Mouse (Mus musculus) hindbrain, embryonic 11.5 days (tissue): ENCODE measurements at regions not wholly inside any gene's neighbourhood (a gene's known extent, or its start where the extent isn't known, plus 50 kb on each side); places are given as distances from the start of the nearest gene placed in this dataset.

Experiments used
- ATAC-seq: fragments of 200-750 bp; cut with Nextera tagmentation; 2 replicates; pipeline ENCODE4 v1.8.0; 2017; ENCODE audit warnings: mild to moderate bottlenecking, moderate TSS enrichment, moderate library complexity; ENCODE audit not compliant: low FRiP score
- DNase-seq: peaks from one replicate; pipeline ENCODE4 v3.0.0-alpha.2; 2015; ENCODE audit warnings: low spot score
- H3K27ac ChIP-seq: fragments of 300-500 bp; sonication (generic); 2 replicates; pipeline ENCODE4 v1.5.1; 2014; ENCODE audit warnings: mild to moderate bottlenecking, low read depth, low read length
- H3K27me3 ChIP-seq: fragments of 300-500 bp; sonication (generic); 2 replicates; pipeline ENCODE4 v1.6.1; 2014; ENCODE audit warnings: mild to moderate bottlenecking, low read length, moderate library complexity, mixed read lengths; ENCODE audit not compliant: control insufficient read depth, insufficient read depth
- H3K36me3 ChIP-seq: fragments of 300-500 bp; sonication (generic); 2 replicates; pipeline ENCODE4 v1.6.1; 2014; ENCODE audit warnings: mild to moderate bottlenecking, low read length, moderate library complexity, mixed read lengths; ENCODE audit not compliant: control insufficient read depth, insufficient read depth
- H3K4me1 ChIP-seq: fragments of 300-500 bp; sonication (generic); replicated peaks from 2 replicates; pipeline ENCODE4 v1.6.1; 2014; ENCODE audit warnings: low read length, mixed read lengths; ENCODE audit not compliant: control insufficient read depth, insufficient read depth
- H3K4me2 ChIP-seq: fragments of 300-500 bp; sonication (generic); replicated peaks from 2 replicates; pipeline ENCODE4 v1.6.1; 2014; ENCODE audit warnings: mild to moderate bottlenecking, low read depth, low read length
- H3K4me3 ChIP-seq: fragments of 300-500 bp; sonication (generic); 2 replicates; pipeline ENCODE4 v1.5.1; 2014; ENCODE audit warnings: low read depth, low read length
- H3K9ac ChIP-seq: fragments of 300-500 bp; sonication (generic); 2 replicates; pipeline ENCODE4 v1.6.1; 2014; ENCODE audit warnings: low read depth, low read length
- H3K9me3 ChIP-seq: fragments of 300-500 bp; sonication (generic); 2 replicates; pipeline ENCODE4 v1.6.1; 2016; ENCODE audit warnings: low read length; ENCODE audit not compliant: control insufficient read depth
- WGBS: fragments of 180-500 bp; shearing (Covaris S2); extraction: QIAGEN DNeasy Blood & Tissue Kit; methylation state at CpG from one replicate; pipeline ENCODE4 v1.1.7; 2014; 5-methylcytosine and 5-hydroxymethylcytosine counted together

DNA sequence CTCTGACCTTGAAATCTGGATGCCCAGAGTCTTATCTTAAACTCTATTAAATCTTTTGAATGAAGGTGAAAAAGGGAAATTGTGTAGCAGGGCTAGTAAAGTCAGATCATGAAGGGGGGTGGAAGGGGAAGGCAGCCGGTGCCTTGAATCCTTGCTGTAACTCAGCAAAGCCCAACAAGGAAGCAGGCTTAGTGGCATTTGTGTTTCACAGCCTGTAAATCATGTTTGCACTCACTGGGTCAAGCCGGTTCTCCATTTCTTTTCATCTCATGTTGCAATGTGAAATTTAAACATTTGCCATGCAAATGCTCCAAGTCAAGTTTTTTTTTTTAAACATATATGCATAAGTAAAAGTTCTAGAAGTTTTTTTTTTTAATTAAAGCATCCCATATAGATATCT, 682.6 kb downstream of the Epha4 start:
- Histone ChIP-seq H3K36me3 (no peaks in the 10 kb centered on the region), H3K4me3 (no peak overlapping the region), H3K27ac (no peak overlapping the region), H3K9ac (no peak overlapping the region), H3K4me1 (no peaks in the 10 kb centered on the region), H3K9me3 (no peaks in the 10 kb centered on the region), H3K27me3 (no peaks in the 10 kb centered on the region), H3K4me2 (no peak overlapping the region)
- ATAC-seq (no peak), DNase-seq (no peak)
- WGBS, result 79% methylated on average over 2 of the region's 2 CpGs

DNA sequence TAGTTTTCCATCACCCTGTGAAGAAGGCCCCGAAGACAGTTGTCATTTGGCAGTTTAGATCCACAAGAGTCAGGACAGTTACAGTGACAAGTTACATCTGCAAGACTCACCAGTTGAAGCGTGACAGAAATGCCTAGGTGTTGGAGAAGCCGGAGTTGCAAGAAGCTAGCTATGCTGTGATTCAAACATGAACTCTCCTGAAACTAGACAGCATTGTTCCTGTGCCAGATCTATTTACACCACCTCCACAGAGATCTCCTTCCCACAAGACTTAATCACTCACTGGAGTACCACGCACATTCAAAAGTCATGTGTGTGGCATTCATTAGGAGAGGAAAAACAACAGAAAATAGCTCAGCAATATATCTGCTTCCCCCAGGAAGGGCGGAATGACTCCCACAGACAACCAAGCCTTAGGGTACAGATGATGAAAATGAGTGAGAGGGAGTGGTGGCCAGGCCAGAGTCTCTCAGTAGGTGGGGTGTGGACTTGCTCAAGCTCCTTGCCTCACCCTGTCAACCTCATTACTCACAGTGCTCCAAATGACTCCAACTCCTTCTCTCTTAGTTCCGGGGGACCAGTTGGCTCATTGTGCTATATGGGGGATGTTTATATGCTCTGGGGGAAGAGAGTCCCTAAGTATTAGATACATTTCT, 679.7 kb downstream of the Epha4 start:
- Histone ChIP-seq H3K4me2 (no peak overlapping the region), H3K36me3 (no peaks in the 10 kb centered on the region), H3K27me3 (no peaks in the 10 kb centered on the region), H3K4me1 (no peaks in the 10 kb centered on the region), H3K9ac (no peak overlapping the region), H3K9me3 (no peaks in the 10 kb centered on the region), H3K27ac (no peak overlapping the region), H3K4me3 (no peak overlapping the region)
- 90% methylated on average over 6 of the region's 6 CpGs for WGBS
- DNase-seq, result no peak
- no peak for ATAC-seq

DNA sequence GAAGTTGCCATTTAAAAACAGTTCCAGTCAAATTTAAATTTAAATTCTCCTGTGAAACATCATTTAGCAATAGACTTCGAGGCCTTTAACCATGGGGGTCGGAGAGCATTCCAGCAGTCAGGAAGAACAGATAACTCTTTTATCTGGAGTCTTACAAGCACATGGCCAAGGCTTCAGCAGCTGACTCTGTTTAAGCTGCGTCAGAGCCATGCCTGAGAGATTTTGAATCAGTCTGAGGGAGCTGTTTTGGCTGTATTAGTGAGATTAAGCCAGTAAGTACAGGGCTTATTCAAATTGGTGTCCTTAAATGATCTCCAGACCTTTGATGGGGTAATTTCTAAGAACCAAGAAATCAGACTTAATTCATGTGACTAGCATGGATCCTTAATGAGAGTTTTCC, 665.5 kb downstream of the Epha4 start:
- Histone ChIP-seq H3K36me3 (no peaks in the 10 kb centered on the region), H3K4me2 (no peak overlapping the region), H3K27ac (no peak overlapping the region), H3K27me3 (no peaks in the 10 kb centered on the region), H3K4me1 (no peaks in the 10 kb centered on the region), H3K9me3 (no peaks in the 10 kb centered on the region), H3K9ac (no peak overlapping the region), H3K4me3 (no peak overlapping the region)
- 47% methylated on average over 3 of the region's 3 CpGs for WGBS
- ATAC-seq, result no peak
- DNase-seq, result no peak

DNA sequence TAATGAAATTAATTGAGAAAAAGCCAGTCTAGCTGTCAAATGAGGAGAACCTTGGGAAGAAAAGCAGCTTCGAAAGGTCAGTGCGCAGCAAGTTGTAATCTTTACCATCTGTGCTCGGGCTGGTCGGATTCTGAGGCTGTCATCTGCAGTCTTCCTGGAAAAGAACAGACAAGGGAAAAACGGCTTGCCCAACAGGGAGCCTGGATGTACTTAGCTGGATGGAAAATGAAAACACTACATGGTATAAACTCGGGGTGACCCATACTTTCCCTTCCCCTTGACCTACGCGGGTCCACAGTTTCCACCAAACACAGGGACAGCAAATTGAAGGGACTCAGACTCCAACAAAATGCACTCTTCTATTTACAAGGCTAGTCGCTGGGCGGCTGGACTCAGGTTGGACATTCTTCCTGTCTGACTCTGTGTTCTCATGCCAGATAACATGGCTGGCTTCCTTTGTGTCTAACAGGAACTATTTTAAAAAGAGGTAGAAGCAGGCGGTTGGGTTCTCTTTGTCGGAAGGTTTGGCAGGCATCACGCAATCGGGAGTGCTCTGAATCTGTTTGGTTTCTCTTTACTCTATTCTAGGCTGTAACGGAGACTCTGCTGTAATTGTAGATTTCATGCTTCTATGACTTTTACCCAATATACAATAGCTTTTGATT, 648.5 kb downstream of the Epha4 start:
- WGBS, result 69% methylated on average over 15 of the region's 15 CpGs
- ATAC-seq, result no peak

DNA sequence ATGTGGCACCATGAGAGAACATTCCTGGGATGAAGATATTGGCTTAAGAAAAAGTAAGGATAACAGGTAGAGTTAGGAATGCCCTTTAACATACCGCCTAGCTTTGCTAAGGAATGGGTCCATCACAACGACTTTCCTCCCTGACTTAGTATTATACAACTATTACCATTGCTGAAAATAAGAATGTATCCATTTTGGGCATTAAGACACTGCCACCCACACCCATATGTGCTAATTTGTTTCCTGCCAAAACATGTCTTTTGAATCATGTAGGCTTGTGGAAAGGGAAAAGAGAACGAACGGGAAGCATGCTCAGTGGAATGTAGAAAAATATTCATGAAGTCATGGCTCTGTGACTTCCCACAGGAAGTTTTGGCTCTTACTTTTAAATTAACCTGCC, 641.7 kb downstream of the Epha4 start:
- Histone ChIP-seq H3K4me2 (no peak overlapping the region), H3K9ac (no peak overlapping the region), H3K4me3 (no peak overlapping the region), H3K4me1 (no peaks in the 10 kb centered on the region), H3K27ac (no peak overlapping the region), H3K36me3 (no peaks in the 10 kb centered on the region), H3K27me3 (no peaks in the 10 kb centered on the region), H3K9me3 (no peaks in the 10 kb centered on the region)
- DNase-seq (no peak), ATAC-seq (no peak)
- WGBS, result 86% methylated on average over 4 of the region's 4 CpGs

More for the DNA sequence above, 648.5 kb downstream of the Epha4 start:
- peak; percentile 5 for DNase-seq
- Histone ChIP-seq H3K27me3 (no peaks in the 10 kb centered on the region), H3K9ac (no peak overlapping the region), H3K27ac (no peak overlapping the region), H3K4me1 (no peaks in the 10 kb centered on the region), H3K4me3 (no peak overlapping the region), H3K4me2 (no peak overlapping the region), H3K9me3 (no peaks in the 10 kb centered on the region), H3K36me3 (no peaks in the 10 kb centered on the region)

DNA sequence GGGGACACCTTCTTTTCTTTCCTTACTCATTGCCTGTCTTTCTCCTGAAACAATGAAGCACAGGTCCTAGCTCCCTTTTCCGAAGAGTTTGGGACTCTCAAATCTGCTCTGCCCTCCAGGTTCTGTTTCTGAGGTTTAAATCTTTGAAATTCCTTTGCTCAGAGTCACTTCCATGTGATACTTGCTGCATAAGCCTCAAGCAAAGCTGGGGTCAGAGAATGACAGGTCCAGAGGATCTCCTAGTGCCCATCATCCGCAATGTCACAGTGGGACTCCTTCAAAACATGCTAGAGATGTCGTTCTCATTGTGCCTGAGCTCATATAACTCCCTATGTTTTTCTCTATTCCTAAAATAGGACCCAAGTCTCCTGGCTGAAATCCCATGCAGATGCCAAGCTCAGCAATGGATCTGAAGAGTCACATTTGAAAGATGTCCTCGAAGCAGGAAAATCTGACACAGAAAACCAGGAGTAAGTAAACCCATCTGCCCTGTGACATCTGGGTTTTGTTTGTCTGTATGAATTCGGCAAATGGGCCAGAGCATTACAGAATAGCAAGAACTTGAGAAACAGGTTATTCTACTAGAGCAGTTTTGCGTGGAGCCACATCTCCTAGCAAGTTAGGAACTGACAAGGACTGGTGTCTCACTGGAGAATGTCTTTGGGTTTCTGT, 634.6 kb downstream of the Epha4 start:
- no peaks in the 10 kb centered on the region for H3K4me1 ChIP-seq
- ATAC-seq, result no peak
- no peak overlapping the region for H3K27ac ChIP-seq
- WGBS, result 69% methylated on average over 6 of the region's 6 CpGs
- H3K36me3 ChIP-seq, result no peaks in the 10 kb centered on the region
- H3K9ac ChIP-seq, result no peak overlapping the region
- H3K4me2 ChIP-seq, result no peak overlapping the region
- H3K9me3 ChIP-seq, result no peaks in the 10 kb centered on the region
- no peak overlapping the region for H3K4me3 ChIP-seq
- no peaks in the 10 kb centered on the region for H3K27me3 ChIP-seq
- no peak for DNase-seq

DNA sequence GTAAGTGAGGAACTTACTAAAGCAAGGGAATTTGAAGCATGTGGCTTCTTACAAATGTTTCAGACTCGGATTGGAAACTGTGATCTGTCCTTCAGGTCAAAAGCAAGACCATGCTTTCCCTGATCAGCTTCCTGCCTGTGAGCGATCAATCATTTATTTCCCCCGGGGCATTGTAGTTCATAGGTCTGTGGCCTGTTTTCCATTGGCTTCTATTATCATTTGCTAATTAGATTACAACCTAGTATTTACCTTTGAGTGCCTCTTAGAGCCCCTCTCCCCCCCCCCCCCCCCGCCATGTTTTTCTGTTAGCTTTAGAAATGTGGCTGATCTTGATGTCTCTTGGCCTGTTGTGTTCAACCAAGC, 634.1 kb downstream of the Epha4 start:
- no peak overlapping the region for H3K4me2 ChIP-seq

DNA sequence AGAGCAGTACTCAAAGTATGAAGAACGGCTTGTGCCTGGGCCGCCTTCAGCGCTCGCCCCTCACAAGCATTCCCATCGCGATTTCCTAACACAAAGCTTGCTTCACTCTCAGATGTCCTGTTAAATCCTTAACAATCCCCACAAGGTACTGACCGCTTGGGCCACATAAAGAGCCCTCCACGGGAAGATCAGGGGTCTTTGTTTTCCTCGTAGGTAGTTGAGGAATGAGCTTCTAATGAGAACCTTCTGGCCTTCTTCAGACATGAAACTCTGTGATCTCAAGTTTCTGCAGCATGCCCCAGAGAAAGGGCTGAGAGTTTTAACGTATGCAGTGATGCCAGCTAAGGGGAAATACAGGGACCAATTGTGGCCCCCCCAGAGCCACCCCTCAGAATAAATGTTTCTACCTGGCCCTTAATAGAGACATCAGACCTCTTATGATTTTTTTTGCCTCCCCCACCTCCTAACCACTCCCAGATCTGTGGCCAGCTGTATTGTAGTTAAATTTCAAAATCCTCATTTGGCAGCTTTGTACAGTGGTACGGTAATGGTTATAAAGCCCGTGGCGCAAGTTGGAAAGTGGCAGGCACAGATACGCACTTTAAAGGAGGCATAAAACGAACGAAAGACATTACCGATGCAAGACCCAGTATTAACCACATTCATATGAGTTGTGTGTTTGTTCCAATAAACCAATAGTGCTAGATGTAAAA, 618.6 kb downstream of the Epha4 start:
- no peak overlapping the region for H3K4me2 ChIP-seq
- WGBS, result 60% methylated on average over 17 of the region's 17 CpGs
- no peaks in the 10 kb centered on the region for H3K4me1 ChIP-seq
- H3K36me3 ChIP-seq, result no peaks in the 10 kb centered on the region
- H3K9ac ChIP-seq, result no peak overlapping the region
- no peak overlapping the region for H3K4me3 ChIP-seq
- H3K27ac ChIP-seq, result no peak overlapping the region
- H3K9me3 ChIP-seq, result no peaks in the 10 kb centered on the region
- DNase-seq (peak; percentile 22), ATAC-seq (no peak)
- no peaks in the 10 kb centered on the region for H3K27me3 ChIP-seq

More for the DNA sequence above, 634.1 kb downstream of the Epha4 start:
- DNase-seq (no peak), ATAC-seq (no peak)
- Histone ChIP-seq H3K27me3 (no peaks in the 10 kb centered on the region), H3K4me1 (no peaks in the 10 kb centered on the region), H3K9ac (no peak overlapping the region), H3K27ac (no peak overlapping the region), H3K36me3 (no peaks in the 10 kb centered on the region), H3K9me3 (no peaks in the 10 kb centered on the region), H3K4me3 (no peak overlapping the region)
- WGBS, result 49% methylated on average over 3 of the region's 4 CpGs
